Mouse (Mus musculus) layer of hippocampus, adult 11-12 months (tissue): ENCODE results near the gene Flad1.

Experiments used
- DNase-seq: peaks from one replicate; pipeline ENCODE4 v3.0.0; 2022; ENCODE audit warnings: low spot score

Flad1 gene

GRCm38 (mm10) chr3:89425876-89426275 is 14.2 kb upstream of the Flad1 start:
- DNase-seq, result no peak

DNA sequence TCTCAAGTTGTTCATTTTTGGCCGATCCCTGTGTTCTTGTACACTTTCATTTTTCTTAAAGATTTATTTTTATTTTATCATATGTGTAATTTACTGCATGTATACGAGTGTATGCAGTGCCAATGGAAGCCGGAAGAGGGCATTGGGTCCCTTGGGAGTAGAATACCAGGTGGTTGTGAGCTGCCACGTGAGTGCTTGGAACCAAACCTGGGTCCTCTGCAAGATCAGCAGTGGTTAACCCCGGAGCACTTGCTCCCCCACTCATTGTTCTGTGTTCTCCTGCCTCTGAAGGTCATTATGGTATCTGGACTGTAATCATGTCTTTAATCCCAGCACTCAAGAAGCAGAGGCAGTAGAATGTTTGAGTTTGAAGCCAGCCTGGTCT is 13.5 kb upstream of the Flad1 start:
- no peak for DNase-seq

GRCm38 (mm10) chr3:89424416-89425140 is 12.9 kb upstream of the Flad1 start:
- no peak for DNase-seq

DNA sequence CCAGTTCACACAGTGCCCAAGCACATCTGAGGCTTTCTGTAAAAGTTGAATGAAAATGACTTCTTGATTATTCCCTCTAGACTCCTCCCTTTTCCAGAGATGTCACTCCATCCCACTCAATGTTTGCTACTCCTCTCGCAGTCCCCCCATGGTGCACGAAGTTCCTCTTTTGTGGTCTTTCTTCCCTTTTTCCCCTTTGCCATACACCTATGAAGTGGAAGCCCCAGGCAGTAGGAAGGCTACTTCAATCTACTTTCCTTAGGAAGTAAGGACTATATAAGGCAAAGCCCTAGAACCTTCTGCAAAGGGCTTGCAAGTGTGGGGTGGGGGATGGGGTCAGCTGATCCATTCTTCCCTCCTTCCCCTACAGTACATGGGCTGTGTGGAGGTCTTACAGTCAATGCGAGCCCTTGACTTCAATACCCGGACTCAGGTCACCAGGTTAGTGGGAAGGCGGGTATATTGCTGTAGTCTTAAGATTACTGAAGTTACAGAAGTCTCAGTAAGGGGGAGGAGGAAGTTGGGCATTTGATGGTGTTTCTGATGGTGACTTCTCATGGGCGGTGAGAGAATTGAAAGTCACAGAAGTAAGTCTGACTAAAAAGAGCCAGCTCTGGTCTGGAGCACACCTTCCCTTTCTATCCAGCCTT is 11.0 kb upstream of the Flad1 start:
- DNase-seq, result no peak

GRCm38 (mm10) chr3:89421810-89422473 is 10.3 kb upstream of the Flad1 start:
- DNase-seq, result no peak

DNA sequence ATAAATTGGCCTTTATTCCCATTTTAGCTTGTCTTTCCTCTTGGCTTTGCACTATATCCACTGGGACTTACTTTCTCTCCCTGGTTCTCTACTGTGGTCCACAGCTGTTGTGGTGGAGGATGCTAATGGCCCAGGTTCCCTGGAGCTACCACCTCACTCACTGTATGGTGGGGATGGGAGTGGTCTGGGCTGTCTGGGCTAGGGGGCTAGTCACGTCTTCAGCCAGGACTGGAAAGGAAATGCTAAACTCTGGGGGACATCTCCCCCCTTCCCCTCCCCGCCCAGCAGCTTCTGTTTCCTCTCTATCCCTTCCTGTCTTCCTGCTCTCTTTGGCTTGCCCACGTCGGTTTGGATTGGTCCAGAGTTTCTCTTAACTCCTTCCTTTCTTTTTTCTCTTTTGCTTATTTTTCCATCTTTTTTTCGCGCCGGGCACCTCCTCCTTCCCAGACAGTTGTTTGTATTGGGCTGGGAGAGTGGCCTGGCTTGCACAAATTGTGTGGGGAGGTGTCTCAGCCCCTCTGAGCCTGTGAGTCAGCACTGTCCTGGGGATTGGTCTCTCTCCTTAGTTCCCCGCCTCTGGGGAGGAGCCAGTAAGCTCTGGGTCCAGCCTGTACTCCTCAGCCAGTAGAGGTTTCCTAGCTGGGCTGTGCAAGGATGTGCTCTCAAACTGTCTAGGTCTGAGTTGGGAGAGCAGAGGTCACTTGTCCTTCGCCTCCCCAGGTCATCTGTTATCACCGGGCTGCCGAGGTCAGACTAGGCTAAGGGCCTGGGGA is 9.5 kb upstream of the Flad1 start:
- peak; percentile 76 for DNase-seq

- no peak for DNase-seq
Measured at GRCm38 (mm10) chr3:89420421-89420820, 8.8 kb upstream of the Flad1 start.

DNA sequence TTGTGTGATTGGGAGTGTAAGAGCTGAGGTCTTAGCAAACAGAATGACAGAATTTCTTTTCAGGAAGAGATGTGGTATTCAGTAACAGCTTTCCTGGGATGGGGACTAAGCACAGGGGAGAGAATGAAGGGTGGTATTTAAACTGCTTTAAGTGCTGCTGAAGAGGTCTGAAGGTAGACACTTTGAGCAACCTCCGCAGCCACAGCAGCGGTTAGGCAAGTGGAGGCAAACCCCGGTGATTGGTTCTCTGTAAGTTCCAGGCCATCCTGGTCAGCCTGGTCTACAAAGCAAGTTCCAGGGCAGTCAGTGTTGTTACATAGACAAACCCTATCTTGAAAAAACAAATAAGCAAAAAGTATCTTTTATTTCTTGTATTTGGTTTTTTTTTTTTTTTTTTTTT is 8.3 kb upstream of the Flad1 start:
- DNase-seq, result no peak

DNA sequence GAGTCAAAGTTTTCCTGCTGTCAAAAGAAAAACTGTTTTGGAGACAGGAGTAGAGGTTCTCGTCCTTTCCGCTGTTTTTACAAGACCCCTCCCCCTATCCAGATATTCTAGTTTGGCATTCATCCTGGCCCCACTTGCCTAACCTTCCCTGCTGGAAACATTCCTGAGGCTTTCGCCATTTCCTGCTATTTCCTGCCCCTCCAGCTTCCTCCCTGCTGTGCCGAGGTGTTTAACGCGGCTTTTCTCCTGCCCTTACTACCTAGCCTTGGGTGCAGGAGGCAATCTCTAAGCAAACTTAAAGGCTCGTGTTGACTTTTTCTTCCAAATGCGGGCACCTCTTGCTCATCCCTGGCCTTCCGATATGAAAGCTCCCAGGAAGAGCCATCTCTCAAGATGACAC is 7.9 kb upstream of the Flad1 start:
- DNase-seq, result no peak

DNA sequence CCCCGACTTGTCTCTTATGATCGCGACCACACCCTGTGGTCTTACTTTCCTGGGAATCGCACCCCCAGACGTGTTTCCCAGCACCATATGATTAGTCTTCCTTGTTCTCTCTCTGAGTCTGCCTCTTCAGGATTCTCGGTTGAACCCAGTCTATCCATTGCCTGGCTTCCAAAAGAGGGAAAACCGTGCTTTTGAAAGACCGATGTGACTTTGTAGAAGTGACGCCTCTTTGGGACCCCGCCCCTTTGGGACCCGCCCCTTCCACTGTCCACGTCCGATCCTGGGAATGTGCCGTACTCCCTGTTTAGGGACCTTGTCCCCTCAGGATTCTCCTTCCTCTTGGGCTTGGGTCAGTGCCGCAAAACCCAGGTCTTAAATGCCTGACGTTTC is 7.2 kb upstream of the Flad1 start:
- no peak for DNase-seq

- peak; percentile 95 for DNase-seq
Measured at GRCm38 (mm10) chr3:89418170-89418860, 6.6 kb upstream of the Flad1 start, which contains the start of the genes Cks1b and Shc1. Gene Cks1b, minus strand, starts transcription at chr3:89418383. Gene Shc1, plus strand, starts transcription at chr3:89418443.

GRCm38 (mm10) chr3:89417840-89418169 is 6.1 kb upstream of the Flad1 start:
- DNase-seq, result no peak

DNA sequence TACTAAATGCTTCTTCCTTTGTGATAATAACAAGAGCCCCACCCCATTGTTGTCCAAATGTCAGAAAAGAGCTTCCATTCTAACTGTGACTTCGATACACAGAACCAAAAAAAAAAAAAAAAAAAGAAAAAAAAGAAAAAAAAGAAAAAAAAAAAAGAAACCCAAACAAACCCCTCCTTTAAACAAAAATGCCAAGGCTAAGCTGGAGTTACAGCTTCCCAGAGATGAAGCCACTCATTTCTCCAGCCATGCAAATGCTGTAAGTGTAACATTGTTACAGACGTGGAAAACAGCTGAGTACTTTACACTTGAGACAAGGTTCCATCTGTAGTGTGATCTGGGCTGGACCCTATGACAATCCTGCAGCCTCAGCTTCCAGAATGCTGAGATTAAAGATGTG is 5.5 kb upstream of the Flad1 start:
- DNase-seq, result no peak

GRCm38 (mm10) chr3:89416158-89416557 is 4.5 kb upstream of the Flad1 start:
- no peak for DNase-seq

DNA sequence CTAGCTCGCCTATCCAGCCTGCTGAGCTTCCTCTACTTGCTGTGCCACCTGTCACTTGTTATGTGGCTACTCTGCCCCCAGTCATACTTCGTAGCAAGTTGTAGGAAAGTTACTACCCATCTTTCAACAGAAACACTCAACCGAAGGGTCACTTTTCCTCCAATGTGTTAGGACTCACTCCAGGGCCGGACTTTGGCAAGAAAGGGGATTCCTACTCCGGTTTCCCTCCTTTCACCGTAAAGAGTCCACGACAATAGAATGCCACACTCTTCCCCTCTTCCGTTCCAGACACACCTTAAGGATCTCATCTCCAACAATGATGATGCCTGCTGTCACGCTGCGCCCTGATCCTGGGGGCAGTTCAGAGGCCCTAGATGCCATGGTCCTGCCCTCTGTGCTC is 806 bp downstream of the Flad1 start:
- no peak for DNase-seq

DNA sequence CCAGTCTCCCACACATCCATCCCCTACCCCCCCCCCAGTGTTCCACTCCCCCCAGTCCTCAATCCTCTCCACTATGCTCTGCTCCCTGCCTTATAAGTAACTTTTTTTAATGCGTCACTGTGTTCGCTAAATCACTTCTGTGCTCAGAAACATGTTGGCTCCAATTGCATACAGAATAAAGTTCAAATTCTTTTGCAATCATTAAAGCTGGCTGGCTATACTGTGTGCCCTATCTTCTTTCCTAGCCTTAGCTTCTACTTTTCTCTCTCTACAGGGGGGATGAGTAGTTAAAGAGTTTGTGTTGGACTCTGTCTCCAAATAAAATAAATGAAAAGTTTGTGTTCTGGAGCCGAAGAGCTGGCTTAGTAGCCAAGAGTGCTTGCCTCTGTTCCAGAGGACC is 2.0 kb downstream of the Flad1 start:
- no peak for DNase-seq

DNA sequence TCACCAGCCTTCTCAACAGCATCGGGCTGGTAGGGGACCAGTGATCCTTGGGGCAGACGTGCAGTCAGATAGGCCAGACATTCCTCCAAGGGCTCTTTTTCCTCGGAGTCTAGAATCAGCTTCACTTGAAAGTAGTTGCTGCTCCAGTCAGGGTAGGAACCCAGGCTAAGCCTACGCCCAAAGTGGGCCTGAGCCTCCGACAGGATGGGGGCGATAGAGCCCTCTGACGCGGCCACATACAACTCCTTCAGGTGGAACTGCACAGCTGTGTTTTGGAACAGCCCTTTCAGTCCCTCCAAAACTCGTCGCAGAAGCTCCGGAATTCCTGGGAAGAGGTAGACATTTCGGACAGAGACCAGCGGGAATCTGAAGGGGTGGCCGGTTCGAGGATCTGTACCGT is 3.2 kb downstream of the Flad1 start:
- DNase-seq, result no peak

DNA sequence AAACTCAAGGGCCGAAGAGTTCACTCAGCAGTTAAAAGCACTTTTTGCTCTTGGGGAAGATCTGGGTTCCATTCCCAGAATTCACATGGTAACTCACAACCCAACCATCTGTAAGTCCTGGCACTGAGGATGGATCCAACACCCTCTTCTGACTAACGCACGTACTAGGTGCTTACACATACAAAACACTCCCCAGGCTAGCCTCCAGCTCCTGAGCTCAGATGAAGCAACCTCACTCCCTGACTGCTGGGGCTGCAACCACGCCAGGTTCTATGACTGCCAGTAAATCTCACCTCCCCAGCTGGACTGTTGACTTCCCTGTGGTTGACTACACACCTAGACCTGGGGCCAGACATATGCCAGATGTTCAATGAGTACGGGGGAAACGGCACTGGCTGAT is 4.8 kb downstream of the Flad1 start:
- no peak for DNase-seq

- no peak for DNase-seq
Measured at GRCm38 (mm10) chr3:89402693-89403092, 9.0 kb downstream of the Flad1 start, which contains the start of gene Lenep. Gene Lenep, minus strand, starts transcription at chr3:89402793.

DNA sequence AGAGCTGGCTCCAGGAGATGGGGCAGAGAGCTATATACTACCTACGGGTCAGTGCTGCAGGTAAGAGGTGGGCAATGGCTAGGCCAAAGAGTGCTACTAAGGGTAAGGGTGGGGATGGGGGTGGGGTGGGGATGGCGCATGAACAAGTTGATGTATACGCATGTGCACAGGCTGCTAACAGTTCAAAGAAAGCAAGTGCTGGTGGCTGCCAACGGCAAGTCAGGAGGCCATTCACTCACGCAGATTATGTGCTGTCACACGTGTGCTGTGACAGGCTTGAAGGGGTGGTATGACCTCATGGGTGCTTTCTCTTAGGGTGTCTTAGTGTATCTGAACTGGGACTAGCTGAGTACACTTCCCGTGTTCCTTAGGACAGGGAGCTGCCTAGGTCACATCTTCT is 10.3 kb downstream of the Flad1 start:
- no peak for DNase-seq

- no peak for DNase-seq
Measured at GRCm38 (mm10) chr3:89396654-89397005, 15.0 kb downstream of the Flad1 start.
